Mouse (Mus musculus) midbrain, embryonic 15.5 days (tissue): ENCODE data around the gene Mylip. TPM values are rescaled to one million over a fixed set of nuclear protein-coding genes. Genes with fewer than 3 reads are reported as not detected.

Experiments used
- polyA plus RNA-seq: library from polyadenylated mRNA; unstranded; fragments of >200 nt; fragmentation: Nextera tagmentation; extraction: Ambion mirVana; gene quantifications from 2 replicates; pipeline ENCODE4 v1.2.1, GENCODE M21; 2015

Mylip gene
- polyA plus RNA-seq, 1 experiment from 2014 or later, result 6.5 TPM

Other genes starting within 250 kb of the Mylip start
- 29.5 and 31.7 TPM in 2 replicates for gene Gmpr, start 117.7 kb downstream of the Mylip start, polyA plus RNA-seq